Mouse (Mus musculus): ENCODE measurements around the gene Ptger4. TPM values are rescaled to one million over a fixed set of nuclear protein-coding genes. Genes with fewer than 3 reads are reported as not detected.

Ptger4 gene
- total and polyA plus RNA-seq, 3 experiments: 3.5 to 5.7 TPM; not detected in 1

DNA sequence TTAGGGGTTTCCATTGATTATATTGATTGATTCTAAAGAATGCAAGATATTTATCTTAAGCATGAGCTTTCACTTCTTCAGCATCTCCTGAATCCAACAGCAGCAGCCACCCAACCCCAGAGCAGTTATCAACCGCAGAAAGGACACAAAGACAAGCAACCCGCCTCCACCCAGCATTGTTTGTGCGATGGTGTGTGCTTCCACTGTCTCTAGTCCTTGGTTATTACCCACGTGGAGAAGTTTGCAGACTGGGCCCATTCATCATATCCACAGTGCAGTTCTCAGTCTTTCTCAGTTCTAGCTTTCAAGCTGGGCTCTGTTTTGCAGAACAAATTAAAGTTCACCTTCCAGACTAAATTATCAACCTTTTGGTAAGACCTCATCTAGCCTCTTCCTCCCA is 4.6 kb downstream of the Ptger4 start:
- Histone ChIP-seq H3K27me3 (ENCODE audit: control insufficient read depth in 1 of 2, insufficient read depth in 2 of 2, low read length in 2 of 2) (no peaks in the 10 kb centered on the region), H3K4me3 (ENCODE audit: control insufficient read depth in 1 of 2, insufficient read depth in 1 of 2, low read depth in 2 of 2, low read length in 2 of 2) (peak overlapping the region; percentile 48 to 66), H3K27ac (ENCODE audit: control insufficient read depth, low read depth, low read length) (peak overlapping the region; percentile 98), H3K36me3 (ENCODE audit: control insufficient read depth in 1 of 2, insufficient read depth in 2 of 2, low read length in 2 of 2) (peaks cover 0 to 23% of the 10 kb centered on the region in 2 experiments; a peak in 2 of 4 replicates), H3K4me1 (ENCODE audit: control insufficient read depth in 1 of 2, insufficient read depth in 2 of 2, low read length in 2 of 2) (peaks cover 11 to 19% of the 10 kb centered on the region in 2 experiments), H3K9me3 (replicated peaks; ENCODE audit: insufficient read depth, low read length) (no peaks in the 10 kb centered on the region), H3K79me2 (ENCODE audit: control insufficient read depth, insufficient read depth, low read length, poor library complexity) (peaks cover 8% of the 10 kb centered on the region), H3K9ac (ENCODE audit: control insufficient read depth, low read depth, low read length, poor library complexity, severe bottlenecking) (peak overlapping the region; percentile 65)
- DNase-seq (ENCODE audit: low read depth, low spot score): peak; percentile 74
- TF ChIP-seq POLR2A (IDR thresholded peaks at IDR 0.05; ENCODE audit: control insufficient read depth in 1 of 2, insufficient read depth in 1 of 2, low read depth in 1 of 2, low read length in 2 of 2, poor library complexity in 1 of 2) (0 out of 4 replicates have a peak, but pooled peaks of 1 of the 2 experiments have one; percentile 9), MAX (IDR thresholded peaks at IDR 0.05; ENCODE audit: low read length) (peak; percentile 50; the same call in 1 of the 2 replicates), ZC3H11A (IDR thresholded peaks at IDR 0.05; ENCODE audit: low read depth, low read length) (no peak), MXI1 (IDR thresholded peaks at IDR 0.05; ENCODE audit: low read depth, low read length) (peak; percentile 89), TCF12 (IDR thresholded peaks at IDR 0.05; ENCODE audit: low read depth, low read length) (no peak), E2F4 (IDR thresholded peaks at IDR 0.05; ENCODE audit: borderline replicate concordance, low read depth, low read length) (no peak), MYC (IDR thresholded peaks at IDR 0.05; ENCODE audit: low read depth, low read length) (0 out of 2 replicates have a peak, but pooled peaks have one; percentile 22), MAFK (IDR thresholded peaks at IDR 0.05; ENCODE audit: borderline replicate concordance, low read depth, low read length) (no peak), TBP (IDR thresholded peaks at IDR 0.05; ENCODE audit: low read depth, low read length) (no peak), EP300 (IDR thresholded peaks at IDR 0.05; ENCODE audit: low read depth in 1 of 2, low read length in 2 of 2) (peak; percentile 8 to 25; a peak in 1 of 4 replicates), POLR2AphosphoS5 (IDR thresholded peaks at IDR 0.05; ENCODE audit: borderline replicate concordance, low read depth, low read length) (no peak)

DNA sequence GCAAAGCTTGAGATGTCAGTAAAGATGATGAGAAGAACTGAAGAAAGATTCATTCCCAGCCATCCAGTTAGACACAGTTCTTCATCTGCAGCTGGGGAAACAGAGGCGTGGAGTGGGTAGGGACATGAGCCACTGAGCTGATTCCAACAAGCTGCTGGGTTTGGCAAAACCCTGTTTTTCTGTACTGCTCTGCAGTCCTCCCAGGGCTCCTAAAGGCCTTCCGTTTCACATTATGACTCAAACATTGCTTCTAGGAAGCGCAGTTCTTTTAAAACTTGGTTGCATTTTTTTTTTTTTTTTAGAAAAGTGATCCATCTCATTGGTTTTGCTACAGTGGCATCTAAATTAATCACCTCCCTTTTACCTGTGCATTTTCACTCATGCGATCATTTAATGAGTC is 5.4 kb downstream of the Ptger4 start:
- H3K9me3 ChIP-seq (replicated peaks; ENCODE audit: insufficient read depth, low read length): no peaks in the 10 kb centered on the region
- no peaks in the 10 kb centered on the region for H3K27me3 ChIP-seq (ENCODE audit: control insufficient read depth in 1 of 2, insufficient read depth in 2 of 2, low read length in 2 of 2)
- no peak overlapping the region for H3K4me3 ChIP-seq (ENCODE audit: control insufficient read depth in 1 of 2, insufficient read depth in 1 of 2, low read depth in 2 of 2, low read length in 2 of 2)
- peaks cover 1 to 23% of the 10 kb centered on the region in 2 experiments; a peak in 3 of 4 replicates for H3K36me3 ChIP-seq (ENCODE audit: control insufficient read depth in 1 of 2, insufficient read depth in 2 of 2, low read length in 2 of 2)
- peaks cover 11 to 18% of the 10 kb centered on the region in 2 experiments for H3K4me1 ChIP-seq (ENCODE audit: control insufficient read depth in 1 of 2, insufficient read depth in 2 of 2, low read length in 2 of 2)
- DNase-seq (ENCODE audit: low read depth, low spot score): peak; percentile 27
- peak overlapping the region; percentile 33; the same call in 1 of the 2 replicates for H3K27ac ChIP-seq (ENCODE audit: control insufficient read depth, low read depth, low read length)
- H3K79me2 ChIP-seq (ENCODE audit: control insufficient read depth, insufficient read depth, low read length, poor library complexity): peaks cover 8% of the 10 kb centered on the region
- TF ChIP-seq CHD1 (IDR thresholded peaks at IDR 0.05; ENCODE audit: low read depth, low read length): no peak
- no peak for TF ChIP-seq CTCF (IDR thresholded peaks at IDR 0.05 in 2 of 3, conservative IDR thresholded peaks at IDR 0.05 in 1 of 3; ENCODE audit: control insufficient read depth in 1 of 3, insufficient read depth in 1 of 3, low read depth in 2 of 3, low read length in 3 of 3, poor library complexity in 1 of 3, severe bottlenecking in 1 of 3)
- TF ChIP-seq POLR2AphosphoS2 (IDR thresholded peaks at IDR 0.05; ENCODE audit: low read length): no peak
- TF ChIP-seq TBP (IDR thresholded peaks at IDR 0.05; ENCODE audit: low read depth, low read length): no peak
- no peak for TF ChIP-seq ZC3H11A (IDR thresholded peaks at IDR 0.05; ENCODE audit: low read depth, low read length)
- no peak for TF ChIP-seq RAD21 (IDR thresholded peaks at IDR 0.05; ENCODE audit: low read depth, low read length)
- no peak for TF ChIP-seq E2F4 (IDR thresholded peaks at IDR 0.05; ENCODE audit: borderline replicate concordance, low read depth, low read length)
- TF ChIP-seq TAL1 (IDR thresholded peaks at IDR 0.05; ENCODE audit: low read length): no peak
- no peak for TF ChIP-seq RCOR1 (IDR thresholded peaks at IDR 0.05; ENCODE audit: low read depth, low read length)
- TF ChIP-seq CHD2 (IDR thresholded peaks at IDR 0.05; ENCODE audit: low read length): no peak
- no peak for TF ChIP-seq SIN3A (IDR thresholded peaks at IDR 0.05; ENCODE audit: low read length)
- no peak for TF ChIP-seq TCF12 (IDR thresholded peaks at IDR 0.05; ENCODE audit: low read depth, low read length)
- no peak for TF ChIP-seq USF1 (IDR thresholded peaks at IDR 0.05; ENCODE audit: low read depth, low read length)
- no peak for TF ChIP-seq MXI1 (IDR thresholded peaks at IDR 0.05; ENCODE audit: low read depth, low read length)
- no peak for TF ChIP-seq MEF2A (IDR thresholded peaks at IDR 0.05; ENCODE audit: extremely low read depth, insufficient replicate concordance, low read depth, low read length, poor library complexity, severe bottlenecking)
- no peak for TF ChIP-seq NELFE (IDR thresholded peaks at IDR 0.05; ENCODE audit: low read depth, low read length)
- no peak overlapping the region for H3K9ac ChIP-seq (ENCODE audit: control insufficient read depth, low read depth, low read length, poor library complexity, severe bottlenecking)
